Mouse (Mus musculus) limb, embryonic 11.5 days (tissue): Measurements from ENCODE around the gene Kif14. TPM values are rescaled to one million over a fixed set of nuclear protein-coding genes. Genes with fewer than 3 reads are reported as not detected.
"Not testable (repeated sequence)": the region's sequence is repeated elsewhere in the genome, so short reads cannot be mapped to it uniquely, and the experiment has no call there.

Source experiments
- ATAC-seq: fragments of 200-750 bp; cut with Nextera tagmentation; 2 replicates; pipeline ENCODE4 v1.8.0; 2017; ENCODE audit warnings: low read depth; ENCODE audit not compliant: insufficient number of reproducible peaks, low FRiP score, low TSS enrichment
- DNase-seq: peaks from one replicate; pipeline ENCODE4 v3.0.0-alpha.2; 2015; ENCODE audit warnings: low spot score
- H3K27ac ChIP-seq: fragments of 300-500 bp; sonication (generic); replicated peaks from 2 replicates; pipeline ENCODE4 v1.5.1; 2014; ENCODE audit warnings: low read depth, mild to moderate bottlenecking, low read length
- H3K27me3 ChIP-seq: fragments of 300-500 bp; sonication (generic); 2 replicates; pipeline ENCODE4 v1.6.1; 2014; ENCODE audit warnings: mild to moderate bottlenecking, low read length, mixed read lengths; ENCODE audit not compliant: control insufficient read depth, insufficient read depth
- H3K36me3 ChIP-seq: fragments of 300-500 bp; sonication (generic); 2 replicates; pipeline ENCODE4 v1.6.1; 2014; ENCODE audit warnings: mild to moderate bottlenecking, low read length, moderate library complexity, mixed read lengths; ENCODE audit not compliant: control insufficient read depth, insufficient read depth
- H3K4me1 ChIP-seq: fragments of 300-500 bp; sonication (generic); 2 replicates; pipeline ENCODE4 v1.6.1; 2014; ENCODE audit warnings: low read length, mixed read lengths; ENCODE audit not compliant: control insufficient read depth, insufficient read depth
- H3K4me2 ChIP-seq: fragments of 300-500 bp; sonication (generic); 2 replicates; pipeline ENCODE4 v1.6.1; 2014; ENCODE audit warnings: low read depth, mild to moderate bottlenecking, moderate library complexity; ENCODE audit not compliant: severe bottlenecking
- H3K4me3 ChIP-seq: fragments of 300-500 bp; sonication (generic); 2 replicates; pipeline ENCODE4 v1.5.1; 2014; ENCODE audit warnings: low read depth, low read length
- H3K9ac ChIP-seq: fragments of 300-500 bp; sonication (generic); 2 replicates; pipeline ENCODE4 v1.6.1; 2014; ENCODE audit warnings: mild to moderate bottlenecking, low read length
- H3K9me3 ChIP-seq: fragments of 300-500 bp; sonication (generic); 2 replicates; pipeline ENCODE4 v1.6.1; 2016; ENCODE audit warnings: low read length; ENCODE audit not compliant: control insufficient read depth
- WGBS: fragments of 180-500 bp; shearing (Covaris S2); extraction: QIAGEN DNeasy Blood & Tissue Kit; methylation state at CpG from one replicate; pipeline ENCODE4 v1.1.7; 2014; 5-methylcytosine and 5-hydroxymethylcytosine counted together
- polyA plus RNA-seq: library from polyadenylated mRNA; unstranded; fragments of >200 nt; fragmentation: Nextera tagmentation; extraction: Ambion mirVana; gene quantifications from 2 replicates; pipeline ENCODE4 v1.2.1, GENCODE M21; 2014

Kif14 gene
- polyA plus RNA-seq, 1 experiment from 2014 or later = 9.9 TPM

DNA sequence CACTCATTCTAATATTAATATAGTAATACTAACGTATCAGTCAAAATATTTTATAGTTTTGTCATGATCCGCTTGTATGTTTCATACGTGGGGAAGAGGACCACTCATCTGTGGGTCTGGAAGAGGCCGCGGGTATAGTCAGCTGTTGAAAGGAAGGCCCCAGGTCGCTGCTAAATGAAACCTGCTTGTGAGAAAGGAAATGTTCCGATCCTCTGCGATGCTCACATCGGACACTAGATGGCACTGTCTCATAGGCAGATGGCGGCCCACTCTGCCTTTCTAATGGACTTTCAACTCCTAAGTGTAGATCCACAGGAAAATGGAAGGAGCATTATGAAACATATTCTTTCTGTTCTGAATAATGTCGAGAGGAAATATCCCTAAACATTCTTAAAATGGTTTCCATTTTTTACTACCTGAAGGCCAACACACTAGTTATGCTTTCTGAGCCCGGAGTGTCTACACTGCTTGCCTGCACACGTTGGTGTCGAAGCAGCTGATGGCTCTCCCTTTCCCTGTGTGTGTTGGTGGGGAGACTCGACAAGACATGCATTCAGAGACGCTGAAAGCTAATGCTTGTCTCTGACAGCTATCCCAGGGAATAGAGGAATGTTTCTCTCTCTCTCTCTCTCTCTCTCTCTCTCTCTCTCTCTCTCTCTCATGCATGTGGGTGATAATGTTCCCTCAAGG is 84.9 kb downstream of the Kif14 start:
- Histone ChIP-seq H3K4me3 (no peak overlapping the region), H3K4me2 (no peak overlapping the region), H3K36me3 (no peaks in the 10 kb centered on the region), H3K27ac (no peak overlapping the region), H3K9ac (no peak overlapping the region), H3K27me3 (no peaks in the 10 kb centered on the region), H3K9me3 (no peaks in the 10 kb centered on the region), H3K4me1 (peaks cover 4% of the 10 kb centered on the region; the same call in 1 of the 2 replicates)
- DNase-seq (peak; percentile 93), ATAC-seq (0 out of 2 replicates have a peak, but pooled peaks have one; percentile 40)
- WGBS = 30% methylated on average over 16 of the region's 16 CpGs

DNA sequence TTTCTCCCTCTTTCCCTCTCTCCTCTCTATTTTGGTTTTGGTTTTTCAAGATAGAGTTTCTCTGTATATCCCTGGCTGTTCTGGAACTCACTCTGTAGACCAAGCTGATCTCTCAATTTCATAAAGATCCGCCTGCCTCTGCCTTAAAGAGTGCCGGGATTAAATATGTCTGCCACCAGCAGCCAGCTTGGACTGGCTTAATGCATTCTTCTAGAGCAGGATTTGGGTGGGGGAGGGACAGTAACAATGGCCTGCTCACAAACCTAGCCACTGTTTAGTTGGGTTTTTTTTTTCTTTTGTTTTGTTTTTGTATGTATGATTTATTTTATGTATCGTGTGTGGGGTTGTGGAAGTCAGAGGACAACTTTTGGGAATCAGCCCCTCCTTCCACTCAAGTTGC is 88.5 kb downstream of the Kif14 start:
- WGBS = 87% methylated on average over 3 of the region's 3 CpGs
- no peak for ATAC-seq
- DNase-seq = no peak
- Histone ChIP-seq H3K4me2 (no peak overlapping the region), H3K27me3 (no peaks in the 10 kb centered on the region), H3K36me3 (no peaks in the 10 kb centered on the region), H3K4me3 (no peak overlapping the region), H3K9me3 (no peaks in the 10 kb centered on the region), H3K9ac (no peak overlapping the region), H3K4me1 (peaks cover 8% of the 10 kb centered on the region; the same call in 1 of the 2 replicates), H3K27ac (no peak overlapping the region)

DNA sequence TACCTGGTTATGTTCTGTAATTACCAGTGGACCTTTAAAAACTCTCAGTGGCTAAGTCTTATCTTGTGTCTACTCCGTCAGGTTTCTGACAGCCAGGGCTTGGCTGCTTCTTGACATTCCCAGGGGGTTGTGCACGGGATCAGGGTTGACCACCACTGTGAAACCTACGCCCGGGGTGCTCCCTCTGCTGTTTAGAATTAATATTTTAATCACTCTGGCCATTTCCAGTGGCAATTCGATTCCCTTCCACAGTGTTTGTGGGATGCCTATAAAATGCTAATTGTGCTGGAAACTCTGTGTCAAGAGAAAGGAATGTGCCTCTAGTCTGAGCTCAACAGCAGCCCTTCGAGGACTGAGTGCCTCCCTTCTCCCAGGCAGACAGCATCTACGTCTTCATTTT is 89.7 kb downstream of the Kif14 start:
- Histone ChIP-seq H3K4me2 (no peak overlapping the region), H3K4me1 (peaks cover 8% of the 10 kb centered on the region; the same call in 1 of the 2 replicates), H3K27me3 (no peaks in the 10 kb centered on the region), H3K4me3 (no peak overlapping the region), H3K36me3 (no peaks in the 10 kb centered on the region), H3K27ac (no peak overlapping the region), H3K9me3 (no peaks in the 10 kb centered on the region), H3K9ac (no peak overlapping the region)
- WGBS = 25% methylated on average over 7 of the region's 7 CpGs
- ATAC-seq = peak; percentile 44; the same call in 1 of the 2 replicates
- no peak for DNase-seq

DNA sequence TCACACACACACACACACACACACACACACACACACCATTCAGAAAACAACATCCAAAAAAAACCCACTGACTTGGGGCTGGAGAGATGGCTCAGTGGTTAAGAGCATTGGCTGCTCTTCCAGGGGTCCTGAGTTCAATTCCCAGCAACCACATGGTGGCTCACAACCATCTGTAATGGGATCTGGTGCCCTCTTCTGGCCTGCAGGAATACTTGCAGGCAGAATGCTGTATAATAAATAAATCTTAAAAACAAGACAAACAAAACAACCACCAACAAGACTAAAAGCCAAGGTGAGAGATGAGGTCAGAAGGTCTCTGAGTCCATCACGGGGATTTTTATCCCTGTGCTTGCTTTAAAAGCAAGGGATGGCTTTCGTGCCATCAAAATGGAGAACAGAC is 90.5 kb downstream of the Kif14 start:
- not testable (repeated sequence) for H3K27ac ChIP-seq, H3K4me1 ChIP-seq, H3K36me3 ChIP-seq, ATAC-seq, H3K9me3 ChIP-seq, H3K4me2 ChIP-seq, H3K27me3 ChIP-seq, H3K4me3 ChIP-seq, H3K9ac ChIP-seq, DNase-seq
- WGBS = 91% methylated on average over 2 of the region's 2 CpGs

DNA sequence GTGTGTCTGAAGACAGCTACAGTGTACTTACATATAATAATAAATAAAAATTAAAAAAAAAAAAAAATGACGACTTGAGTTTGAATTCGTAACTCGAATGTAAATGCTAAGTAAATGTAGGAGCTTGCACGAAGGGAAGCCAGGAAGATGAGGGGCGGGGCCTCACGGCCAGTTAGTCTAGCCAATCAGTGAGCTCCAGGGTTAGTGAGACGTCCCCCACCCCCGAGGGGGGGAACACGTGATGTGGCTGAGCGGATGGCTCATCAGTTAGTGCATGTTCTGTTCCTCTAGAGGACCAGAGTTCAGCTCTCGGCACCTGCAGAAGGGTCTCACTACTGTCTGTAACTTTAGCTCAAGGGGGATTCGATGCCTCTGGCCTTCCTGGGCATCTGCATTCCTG is 91.3 kb downstream of the Kif14 start:
- no peak for DNase-seq
- H3K4me2 ChIP-seq = no peak overlapping the region
- H3K9me3 ChIP-seq = no peaks in the 10 kb centered on the region
- no peak overlapping the region for H3K27ac ChIP-seq
- no peak overlapping the region for H3K9ac ChIP-seq
- H3K36me3 ChIP-seq = no peaks in the 10 kb centered on the region
- no peak for ATAC-seq
- peaks cover 12% of the 10 kb centered on the region; the same call in 1 of the 2 replicates for H3K4me1 ChIP-seq
- 90% methylated on average over 12 of the region's 12 CpGs for WGBS
- H3K27me3 ChIP-seq = no peaks in the 10 kb centered on the region
- no peak overlapping the region for H3K4me3 ChIP-seq

DNA sequence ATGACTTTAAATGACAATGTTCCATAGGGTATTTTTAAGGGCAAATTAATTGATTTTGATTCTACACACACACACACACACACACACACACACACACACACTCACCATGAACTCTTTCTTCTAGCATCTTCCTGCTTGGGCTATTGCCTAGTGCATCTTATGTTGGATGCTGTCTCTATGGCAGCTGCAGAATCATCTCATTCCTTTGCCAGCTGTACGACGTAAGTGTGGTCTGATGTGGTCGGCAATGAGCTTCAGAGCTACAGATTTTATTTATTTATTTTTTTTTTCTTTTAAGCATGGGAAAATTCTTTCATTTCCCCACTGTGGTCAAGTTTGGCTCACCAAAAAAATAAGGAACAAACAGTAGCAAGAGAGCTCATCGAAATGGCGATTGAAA is 92.6 kb downstream of the Kif14 start:
- Histone ChIP-seq H3K27ac (no peak overlapping the region), H3K4me2 (no peak overlapping the region), H3K27me3 (no peaks in the 10 kb centered on the region), H3K9ac (no peak overlapping the region), H3K9me3 (no peaks in the 10 kb centered on the region), H3K4me1 (peaks cover 12% of the 10 kb centered on the region), H3K36me3 (no peaks in the 10 kb centered on the region), H3K4me3 (no peak overlapping the region)
- DNase-seq = no peak
- 86% methylated on average over 5 of the region's 5 CpGs for WGBS
- no peak for ATAC-seq

DNA sequence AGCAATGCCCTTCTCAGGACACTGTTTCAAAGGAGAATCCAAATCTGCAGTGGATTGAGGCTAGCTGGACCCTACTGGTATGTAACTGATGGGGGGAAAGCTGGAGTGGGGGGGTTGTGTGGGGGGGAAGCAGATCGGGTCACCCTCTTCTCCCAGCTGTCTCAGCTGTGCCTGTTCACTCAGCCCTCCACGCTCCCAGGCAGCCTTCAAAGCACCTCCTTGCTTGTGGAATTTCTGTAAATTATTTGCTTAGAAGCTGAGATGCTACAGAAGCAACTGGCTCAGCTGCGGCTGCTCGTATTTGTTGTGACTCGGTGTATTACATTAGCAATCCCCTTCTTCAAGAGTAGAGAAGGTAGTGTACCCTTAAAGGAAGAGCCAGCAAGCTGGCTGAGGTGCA is 93.1 kb downstream of the Kif14 start:
- no peak for ATAC-seq
- 68% methylated on average over 5 of the region's 5 CpGs for WGBS
- Histone ChIP-seq H3K27ac (no peak overlapping the region), H3K27me3 (no peaks in the 10 kb centered on the region), H3K9ac (no peak overlapping the region), H3K4me1 (peaks cover 12% of the 10 kb centered on the region), H3K4me3 (no peak overlapping the region), H3K4me2 (no peak overlapping the region), H3K9me3 (no peaks in the 10 kb centered on the region), H3K36me3 (no peaks in the 10 kb centered on the region)
- DNase-seq = no peak

DNA sequence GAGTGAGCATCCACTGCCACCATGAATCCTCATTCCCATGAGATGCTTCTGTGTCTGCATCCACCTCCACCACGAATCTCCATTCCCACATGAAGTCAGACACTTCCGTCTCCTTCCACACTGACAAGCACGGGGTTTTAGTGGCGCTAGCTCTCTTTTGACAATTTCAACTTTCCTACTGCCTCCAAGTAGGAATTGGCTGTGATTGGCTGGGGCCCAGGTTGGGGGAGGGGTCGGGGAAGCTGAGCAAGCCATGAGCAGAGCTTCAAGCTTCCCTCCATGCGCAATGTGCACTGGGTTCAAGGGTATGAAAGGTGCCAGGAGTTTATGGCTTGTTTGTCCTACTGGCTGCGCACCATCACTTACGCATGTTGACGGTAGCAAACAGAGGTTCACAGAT is 93.6 kb downstream of the Kif14 start:
- ATAC-seq (no peak), DNase-seq (no peak)
- no peak overlapping the region for H3K27ac ChIP-seq
- WGBS = 88% methylated on average over 9 of the region's 9 CpGs
- H3K9ac ChIP-seq = no peak overlapping the region
- H3K4me1 ChIP-seq = peaks cover 12% of the 10 kb centered on the region
- H3K9me3 ChIP-seq = no peaks in the 10 kb centered on the region
- no peaks in the 10 kb centered on the region for H3K27me3 ChIP-seq
- H3K36me3 ChIP-seq = no peaks in the 10 kb centered on the region
- H3K4me2 ChIP-seq = no peak overlapping the region
- no peak overlapping the region for H3K4me3 ChIP-seq

DNA sequence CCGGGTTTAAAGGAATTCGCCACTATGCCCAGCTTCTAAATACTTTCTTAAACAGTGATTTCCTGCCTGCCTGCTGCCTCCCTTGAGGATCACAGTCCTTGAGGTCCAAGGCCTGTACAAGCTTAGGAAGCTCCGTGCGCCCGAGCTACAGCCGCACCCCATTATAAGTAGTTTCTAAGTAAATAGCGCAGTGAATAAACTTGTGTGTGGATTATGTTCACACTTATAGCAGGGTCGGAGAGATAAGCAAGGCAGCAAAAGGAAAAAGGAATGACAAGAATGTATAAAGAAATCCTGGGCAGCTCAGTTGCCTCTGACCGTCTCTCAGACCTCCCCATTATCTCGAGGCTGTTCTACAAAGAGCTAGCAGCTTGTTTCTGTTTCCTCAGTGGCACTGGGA is 95.7 kb downstream of the Kif14 start:
- Histone ChIP-seq H3K36me3 (no peaks in the 10 kb centered on the region), H3K4me2 (no peak overlapping the region), H3K9ac (no peak overlapping the region), H3K9me3 (no peaks in the 10 kb centered on the region), H3K4me3 (no peak overlapping the region), H3K4me1 (peaks cover 4% of the 10 kb centered on the region; the same call in 1 of the 2 replicates), H3K27ac (no peak overlapping the region), H3K27me3 (no peaks in the 10 kb centered on the region)
- 66% methylated on average over 10 of the region's 10 CpGs for WGBS
- no peak for ATAC-seq
- no peak for DNase-seq
